Mouse (Mus musculus) adrenal gland, adult (tissue): ENCODE measurements around the gene Vmn1r123.
"Not testable (repeated sequence)": the region's sequence is repeated elsewhere in the genome, so short reads cannot be mapped to it uniquely, and the experiment has no call there.

Experiments used
- DNase-seq, 2 experiments: peaks; one replicate each; pipeline ENCODE4 v3.0.0; 2022 to 2023; ENCODE audit warnings: low spot score in 1 of 2; ENCODE audit not compliant: inconsistent age in 2 of 2

Vmn1r123 gene

GRCm38 (mm10) chr7:21161885-21162284 is at the start of gene Vmn1r123:
Gene Vmn1r123 (plus strand): TSS chr7:21162185.
- DNase-seq, result not testable (repeated sequence)

- DNase-seq, result not testable (repeated sequence)
These were observed 28.0 kb upstream of the Vmn1r123 start, which contains the start of gene Vmn1r122 for GRCm38 (mm10) chr7:21134028-21134427. Gene Vmn1r122 (minus strand): TSS chr7:21134128.

DNA sequence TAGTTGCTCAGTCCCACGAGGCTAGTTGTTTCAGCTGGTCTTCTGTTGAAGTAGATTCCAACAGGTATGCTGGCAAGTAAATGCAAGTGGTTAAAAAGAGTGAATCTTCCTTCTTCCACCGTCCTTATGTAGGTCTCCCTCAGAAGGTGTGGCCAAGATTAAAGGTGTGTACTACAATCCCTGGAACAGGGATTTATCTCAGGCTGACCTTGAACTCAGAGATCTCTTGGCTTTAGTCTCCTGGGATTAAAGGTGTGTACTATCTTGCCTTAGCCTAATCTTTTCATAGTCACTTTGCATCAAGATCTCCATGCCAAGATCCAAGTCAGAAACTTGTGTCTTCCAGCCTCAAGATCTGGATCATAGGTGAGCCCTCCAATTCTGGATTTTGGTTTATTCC is 28.3 kb downstream of the Vmn1r123 start, which contains the start of gene Gm5157:
Gene Gm5157, minus strand, starts transcription at position 101 of the 400 bp plus-strand sequence.
- not testable (repeated sequence) for DNase-seq
